Mouse (Mus musculus) left cerebral cortex, postnatal 4 days (tissue): Measurements from ENCODE around the gene Slc16a2. TPM values are rescaled to one million over a fixed set of nuclear protein-coding genes. Genes with fewer than 3 reads are reported as not detected.
A peak's percentile ranks its signal among the peaks of the same experiment; 100 is the strongest.

ENCODE experiments used
- DNase-seq: peaks from one replicate; pipeline ENCODE4 v3.0.0-alpha.2; 2022
- intact Hi-C: fragments of 180-260 bp; cut with DNase I; formaldehyde crosslinking; loops from one replicate; pipeline ENCODE4 v1.15.1; 2025
- total RNA-seq, 2 experiments: library from RNA; stranded (reverse); gene quantifications; 2 replicates each; pipeline ENCODE4 v1.2.3; 2021

Slc16a2 gene
- total RNA-seq, 2 experiments from 2014 or later, result 63.9 to 70.3 TPM

GRCm38 (mm10) chrX:103741215-103742056, 80.3 kb downstream of the Slc16a2 start:
- no peak for DNase-seq
- intact Hi-C loops, result no loop called here

GRCm38 (mm10) chrX:103734041-103734625, 87.7 kb downstream of the Slc16a2 start:
- no peak for DNase-seq
- intact Hi-C loops, result no loop called here

- DNase-seq, result no peak
Measured at GRCm38 (mm10) chrX:103733091-103733490, 88.7 kb downstream of the Slc16a2 start.

GRCm38 (mm10) chrX:103732033-103732703, 89.6 kb downstream of the Slc16a2 start:
- no peak for DNase-seq
- intact Hi-C loops, result no loop called here

More at GRCm38 (mm10) chrX:103733091-103733490, 88.7 kb downstream of the Slc16a2 start:
- intact Hi-C loops, result no loop called here

- intact Hi-C loops, result no loop called here
Measured at GRCm38 (mm10) chrX:103722437-103722836, 99.3 kb downstream of the Slc16a2 start.

DNA sequence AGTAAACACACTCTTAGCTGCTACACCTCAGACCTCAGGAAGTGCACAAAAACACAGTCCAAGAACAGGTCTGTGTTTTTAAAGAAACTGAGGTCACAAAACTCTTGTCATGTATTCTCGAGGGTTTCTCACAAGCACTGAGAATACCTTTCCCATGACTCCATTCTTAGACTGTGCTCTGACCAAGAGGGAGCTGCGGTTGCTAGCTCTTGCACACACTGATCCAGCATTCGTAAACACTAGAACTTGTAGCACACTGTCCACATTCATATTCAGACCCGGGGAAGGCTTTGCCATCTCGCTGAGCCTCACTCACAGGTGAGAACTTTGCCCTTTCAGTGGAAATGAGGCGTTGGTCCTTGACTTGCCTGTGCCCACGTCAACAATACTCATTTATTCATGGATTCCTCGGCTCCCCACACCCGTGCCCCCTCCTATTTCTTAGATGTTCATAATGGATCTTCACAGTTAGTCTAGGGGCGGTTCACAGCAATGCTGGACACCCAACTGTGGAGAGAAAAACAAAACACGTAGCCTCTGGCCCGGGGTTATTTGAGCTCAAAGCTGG, 102.1 kb downstream of the Slc16a2 start:
- intact Hi-C loops, result no loop called here
- DNase-seq, result no peak

More at GRCm38 (mm10) chrX:103722437-103722836, 99.3 kb downstream of the Slc16a2 start:
- DNase-seq, result no peak

- DNase-seq, result no peak
- intact Hi-C loops, result no loop called here
Measured at GRCm38 (mm10) chrX:103712922-103713321, 108.9 kb downstream of the Slc16a2 start.

GRCm38 (mm10) chrX:103709671-103710070, 112.1 kb downstream of the Slc16a2 start:
- intact Hi-C loops, result no loop called here
- no peak for DNase-seq

- intact Hi-C loops, result no loop called here
- no peak for DNase-seq
Measured at GRCm38 (mm10) chrX:103708592-103708991, 113.2 kb downstream of the Slc16a2 start.

DNA sequence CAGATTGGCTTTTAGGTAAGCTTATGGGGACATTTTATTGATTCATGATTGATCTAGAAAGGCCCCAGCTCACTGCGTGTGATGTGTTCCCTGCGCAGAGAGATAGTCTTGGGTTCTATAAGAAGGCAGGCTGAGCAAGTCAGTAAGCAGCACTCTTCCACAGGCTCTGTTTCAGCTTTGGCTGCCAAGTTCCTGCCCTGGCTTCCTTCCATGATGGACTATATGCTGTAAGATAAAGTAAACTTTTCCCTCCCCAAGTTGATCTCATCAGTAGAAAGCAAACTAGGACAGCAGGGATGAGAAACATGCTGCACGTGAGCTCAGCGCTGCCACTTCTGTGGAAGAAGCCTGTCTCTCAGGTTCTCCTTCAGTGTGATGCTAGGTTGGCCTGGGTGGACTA, 117.2 kb downstream of the Slc16a2 start:
- no peak for DNase-seq
- intact Hi-C loops, result no loop called here

DNA sequence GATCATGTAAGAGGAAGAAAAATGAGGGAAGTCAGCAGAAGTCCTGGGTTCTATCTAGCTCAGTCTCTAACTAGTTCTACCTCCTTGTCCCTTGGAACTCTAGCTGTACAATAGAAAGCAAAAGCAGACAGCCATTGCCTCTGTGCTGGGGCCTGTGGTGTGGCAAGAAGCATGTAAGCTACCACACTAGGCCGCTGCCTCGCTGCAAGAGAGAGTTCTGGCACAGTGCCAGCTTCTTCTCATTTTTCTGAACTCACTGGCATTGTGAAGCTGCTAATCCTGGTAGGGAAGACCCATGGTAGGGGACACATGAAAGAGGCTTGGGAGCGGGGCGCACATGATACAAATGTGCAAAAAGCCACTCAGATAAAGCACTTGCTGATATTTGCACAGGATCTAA, 117.8 kb downstream of the Slc16a2 start:
- intact Hi-C loops, result no loop called here
- DNase-seq, result peak; percentile 44

DNA sequence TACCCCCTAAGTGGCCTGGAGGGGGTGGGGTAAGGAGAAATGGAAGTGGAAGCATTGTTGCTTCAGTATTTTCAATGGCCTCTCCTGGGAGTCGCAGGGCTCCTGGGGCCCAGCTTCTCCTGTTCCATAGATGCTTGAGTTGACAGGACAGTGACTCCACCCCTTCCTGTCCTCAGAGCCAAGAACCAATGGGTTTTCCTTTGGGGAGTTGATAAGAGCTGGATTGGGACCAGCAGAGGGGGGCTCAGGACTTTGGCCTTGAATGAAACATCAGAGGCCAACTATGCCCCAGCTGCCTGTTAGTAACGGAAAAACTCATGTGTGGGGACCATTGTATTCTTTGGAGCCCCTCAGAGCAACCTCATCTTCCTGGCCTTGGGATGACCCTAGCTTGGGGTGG, 124.0 kb downstream of the Slc16a2 start:
- DNase-seq, result no peak
- intact Hi-C loops, result loop anchor here (10.0 kb wide), 1 partner anchor 237 kb away; no protein-coding TSS in a partner anchor

DNA sequence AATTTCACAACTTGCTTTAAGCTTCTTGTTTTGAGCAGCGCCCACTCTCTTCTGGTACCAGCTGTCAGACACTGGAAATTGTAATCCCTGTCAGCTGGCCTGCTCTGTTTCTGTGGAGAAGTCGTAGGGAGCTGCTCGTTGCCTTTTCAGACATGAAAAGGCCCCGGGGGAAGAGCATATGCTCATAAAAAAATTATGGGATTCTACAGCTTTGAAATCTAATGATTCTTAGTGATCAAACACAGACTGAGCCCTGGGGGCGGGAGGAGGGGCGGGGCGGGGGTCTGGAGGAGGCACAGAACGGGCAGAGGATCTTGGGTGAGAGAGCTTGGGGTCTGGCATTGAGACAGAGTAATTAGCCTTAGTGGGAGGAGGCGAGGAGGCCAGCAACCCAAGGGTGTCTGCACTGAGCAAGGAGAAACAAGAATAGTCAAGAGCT, 125.7 kb downstream of the Slc16a2 start:
- intact Hi-C loops, result loop anchor here (10.0 kb wide), 1 partner anchor 239 kb away; no protein-coding TSS in a partner anchor
- peak; percentile 51 for DNase-seq

DNA sequence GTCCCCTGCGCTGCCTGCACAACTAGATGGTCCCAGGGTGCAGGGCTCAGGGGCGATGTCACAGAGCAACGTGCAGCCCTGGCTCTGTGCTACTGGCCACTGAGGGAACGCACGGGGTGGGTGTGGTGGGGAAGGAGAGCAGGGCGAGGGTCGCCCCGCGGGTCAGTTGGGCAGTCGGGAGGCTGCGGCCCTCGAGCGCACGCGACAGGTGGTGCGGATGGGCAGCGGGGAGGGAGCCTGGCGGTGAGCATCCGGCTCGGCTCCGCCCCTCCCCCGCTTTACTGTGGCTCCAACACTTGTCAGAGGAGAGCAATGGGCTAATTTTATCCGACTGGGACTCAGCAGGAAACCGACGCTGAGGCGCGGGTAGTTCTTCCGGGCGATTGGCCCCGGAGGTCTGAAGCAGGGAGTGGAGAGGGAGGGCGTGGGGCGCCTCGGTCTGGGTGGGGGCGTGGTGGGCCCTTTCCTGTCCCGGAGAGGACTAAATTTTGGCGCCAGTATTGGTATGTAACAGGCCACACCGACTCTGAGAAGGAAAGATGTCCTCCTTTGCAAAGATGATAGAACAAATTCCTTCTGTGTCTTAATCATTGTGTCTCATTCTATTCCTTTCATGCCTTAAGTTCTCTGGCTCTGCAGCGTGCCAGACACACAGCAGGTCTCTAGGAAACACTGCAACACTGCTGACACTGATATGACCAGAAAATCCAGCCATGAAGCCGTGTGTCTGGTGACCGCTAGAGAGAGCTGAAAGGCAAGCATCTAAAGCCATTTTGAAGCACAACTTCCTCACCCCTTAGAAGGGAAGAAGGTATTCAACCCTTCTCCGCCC, 126.4 kb downstream of the Slc16a2 start:
- intact Hi-C loops, result loop anchor here (10.0 kb wide), 1 partner anchor 239 kb away; no protein-coding TSS in a partner anchor
- DNase-seq, result peak; percentile 62

DNA sequence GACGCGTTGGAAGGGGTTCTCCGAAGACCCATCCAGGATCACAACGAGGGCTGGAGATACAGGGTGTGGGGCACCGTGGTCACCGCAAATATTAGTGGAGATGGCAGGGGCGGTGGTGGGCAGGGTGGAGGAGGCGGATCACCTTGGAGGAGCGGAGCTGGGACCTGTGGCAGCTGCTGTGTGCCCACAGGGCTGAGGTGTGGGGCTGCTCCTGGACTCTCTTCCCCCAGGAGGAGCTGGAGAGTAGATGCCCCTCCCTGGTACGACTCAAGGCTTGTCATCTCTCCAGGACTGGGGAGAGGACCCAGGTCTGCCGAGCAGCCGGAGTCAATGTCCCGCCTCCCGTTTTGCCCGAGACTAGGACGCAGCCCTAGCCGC, 127.0 kb downstream of the Slc16a2 start:
- intact Hi-C loops, result loop anchor here (10.0 kb wide), 1 partner anchor 240 kb away; no protein-coding TSS in a partner anchor

DNA sequence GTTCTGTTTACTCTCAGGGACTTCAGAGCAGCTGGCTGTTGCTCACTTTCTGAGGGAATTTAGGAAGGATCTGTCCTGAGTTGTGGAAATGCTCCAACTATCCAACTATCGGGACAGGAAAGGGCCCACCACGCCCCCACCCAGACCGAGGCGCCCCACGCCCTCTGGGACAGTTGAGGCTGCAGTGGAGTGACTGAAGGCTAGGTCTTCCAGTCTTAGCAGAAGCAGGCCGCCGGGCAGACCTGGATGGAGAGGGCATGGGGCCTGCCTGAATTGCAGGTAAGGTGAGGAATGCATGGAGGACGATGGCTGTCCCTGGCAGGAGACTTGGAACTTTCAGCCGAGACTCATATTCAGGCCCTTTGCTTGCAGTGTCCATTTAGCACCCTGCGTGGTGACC, 127.4 kb downstream of the Slc16a2 start:
- no peak for DNase-seq
- intact Hi-C loops, result loop anchor here (10.0 kb wide), 1 partner anchor 240 kb away; no protein-coding TSS in a partner anchor

More for the DNA sequence above, 127.0 kb downstream of the Slc16a2 start:
- no peak for DNase-seq

DNA sequence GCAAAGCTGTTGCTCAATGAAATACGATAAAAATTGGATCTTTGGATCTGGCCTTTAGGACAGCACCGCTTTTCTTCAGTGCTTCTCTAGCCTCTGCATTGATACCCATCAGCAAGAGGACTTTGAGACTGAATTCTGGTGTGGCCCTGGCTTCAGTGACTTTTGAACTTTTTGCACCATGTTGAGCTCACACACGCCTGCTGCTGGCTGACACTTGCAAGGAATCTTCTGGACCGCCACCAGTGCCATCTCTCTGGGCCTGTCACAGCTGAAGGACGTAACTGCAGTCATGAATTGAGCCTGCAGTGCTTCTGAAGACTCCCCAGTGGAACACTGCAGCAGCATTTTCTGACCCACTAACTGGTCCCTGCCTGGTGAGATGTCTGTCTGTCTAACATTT, 128.9 kb downstream of the Slc16a2 start:
- no peak for DNase-seq
- intact Hi-C loops, result loop anchor here (10.0 kb wide), 1 partner anchor 242 kb away; no protein-coding TSS in a partner anchor

DNA sequence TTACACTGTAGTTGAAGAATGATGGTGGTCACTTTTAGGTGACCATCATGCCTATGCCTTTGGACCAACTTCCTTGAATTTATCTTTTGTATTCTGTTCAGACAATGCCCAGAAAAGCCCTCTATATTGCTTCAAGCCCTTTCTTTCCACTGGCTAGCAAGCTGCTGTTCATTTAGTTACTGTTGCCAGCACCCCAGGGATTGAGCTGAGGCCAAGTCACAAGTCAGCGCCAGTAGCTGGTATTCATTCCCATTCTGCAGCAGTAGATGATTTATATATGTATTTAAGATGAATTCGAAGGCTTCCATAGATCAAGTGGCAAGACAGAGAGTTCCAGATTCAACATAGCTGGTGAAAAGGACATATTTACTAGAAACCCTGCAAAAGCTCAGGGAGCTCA, 133.2 kb downstream of the Slc16a2 start:
- intact Hi-C loops, result no loop called here
- peak; percentile 51 for DNase-seq

GRCm38 (mm10) chrX:103674674-103675073, 147.1 kb downstream of the Slc16a2 start:
- DNase-seq, result no peak
- intact Hi-C loops, result loop anchor here (5.0 kb wide), 1 partner anchor 192 kb away; no protein-coding TSS in a partner anchor

DNA sequence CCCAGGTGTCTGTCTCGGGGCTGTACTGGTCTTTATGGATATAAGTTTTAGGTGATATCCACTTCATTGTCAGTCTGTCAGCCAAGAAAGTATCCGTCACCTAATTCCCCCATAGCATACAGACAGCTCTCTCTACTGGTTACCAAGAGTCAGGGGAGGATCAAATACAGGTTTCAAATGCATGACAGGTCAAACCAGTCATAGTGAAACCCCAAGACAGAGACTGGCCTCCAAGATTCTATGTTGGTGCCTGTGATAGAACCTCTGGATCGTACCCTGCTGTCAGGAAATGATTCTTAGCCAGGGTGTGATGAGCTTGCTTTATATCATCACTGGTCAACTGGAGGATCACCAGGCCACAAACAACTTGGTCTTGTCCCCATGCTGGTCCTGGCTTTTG, 148.0 kb downstream of the Slc16a2 start:
- no peak for DNase-seq
- intact Hi-C loops, result loop anchor here (5.0 kb wide), 1 partner anchor 191 kb away; no protein-coding TSS in a partner anchor
